Comparison of ENCODE assay signal across 11 mouse cellular contexts in the genomic region with DNA sequence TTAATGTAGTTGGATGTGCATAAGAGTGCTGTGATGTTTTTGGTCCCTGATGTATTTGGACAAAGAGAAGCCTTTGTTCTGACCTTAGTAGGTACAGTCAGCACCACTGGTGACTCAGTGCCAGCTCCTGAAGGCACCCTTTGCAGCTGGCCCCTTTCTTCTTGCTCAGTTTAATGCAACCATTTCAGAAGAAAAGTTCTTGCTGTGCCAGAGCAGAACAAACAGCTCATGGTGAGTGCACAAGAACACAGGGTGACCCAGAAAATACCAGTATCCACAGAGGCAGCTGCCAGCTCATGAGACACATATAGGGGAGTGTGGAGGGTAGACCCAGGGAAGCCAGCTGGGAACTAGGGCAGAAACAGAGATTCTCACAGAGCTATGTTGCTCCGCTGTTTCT. TPM values are rescaled to one million over a fixed set of nuclear protein-coding genes. Genes with fewer than 3 reads are reported as not detected.
DNase-seq lines count a peak whose midpoint lies in the region; ATAC-seq and TF ChIP-seq lines count a peak whose summit lies in the region.
"Had no signal": no experiment of that assay in that cellular context is flagged by ENCODE, and none has a peak within 500 bp of the region (broad histone marks: within the 10 kb centered on the region; RNA-seq: fewer than 3 reads in every experiment).

No protein-coding gene starts in this region.

- no peaks in the 10 kb centered on the region for H3K27me3 ChIP-seq in hindbrain, embryonic 16.5 days (replicated peaks; ENCODE audit: control insufficient read depth, insufficient read depth, low read length)
- H3K27me3 ChIP-seq: Patski had no signal

- no peak for TF ChIP-seq CTCF in brain, embryonic 14.5 days (IDR thresholded peaks at IDR 0.05; ENCODE audit: borderline replicate concordance, extremely low read depth, insufficient read depth, insufficient read length)

- peaks cover 7% of the 10 kb centered on the region; the same call in 1 of the 2 replicates for H3K36me3 ChIP-seq in hindbrain, embryonic 16.5 days (ENCODE audit: control insufficient read depth, insufficient read depth, low read length)

- no peak overlapping the region for H3K4me2 ChIP-seq in hindbrain, embryonic 16.5 days (ENCODE audit: low read length)

- peak; percentile 89 for ATAC-seq in hindbrain, embryonic 16.5 days
- ATAC-seq: Patski had no signal

- intact Hi-C loops in left cerebral cortex, postnatal 4 days (cut with DNase I), result no loop called here

- 68% methylated on average over 1 of the region's 1 CpGs for WGBS in hindbrain, embryonic 16.5 days

- DNase-seq in brain, embryonic 14.5 days (ENCODE audit: low read depth), result peak; percentile 83
- DNase-seq in cerebellum, adult 9-11 months, result peak; percentile 15
- peak; percentile 22 for DNase-seq in left cerebral cortex, postnatal 4 days
- no peak for DNase-seq in embryo, embryonic 11 days
- DNase-seq in adrenal gland, adult 8-10 months, result no peak
- DNase-seq in embryo, embryonic 10.5 days (ENCODE audit: low spot score), result no peak
- DNase-seq in adrenal gland, postnatal 14 days, result no peak
- DNase-seq: spleen, adult 18-20 months had no signal

- no peaks in the 10 kb centered on the region for H3K9me3 ChIP-seq in hindbrain, embryonic 16.5 days (ENCODE audit: control insufficient read depth, low read length)

- no peak for TF ChIP-seq POLR2A in brain, embryonic 14.5 days (IDR thresholded peaks at IDR 0.05; ENCODE audit: borderline replicate concordance, extremely low read depth, insufficient read depth, insufficient read length, poor library complexity, severe bottlenecking)

- no peaks in the 10 kb centered on the region for H3K4me1 ChIP-seq in hindbrain, embryonic 16.5 days (ENCODE audit: control insufficient read depth, insufficient read depth, low read depth, low read length)

- H3K9ac ChIP-seq in hindbrain, embryonic 16.5 days (ENCODE audit: low read depth, low read length), result no peak overlapping the region

- no peak overlapping the region for H3K4me3 ChIP-seq in hindbrain, embryonic 16.5 days (ENCODE audit: low read length)

- H3K27ac ChIP-seq in hindbrain, embryonic 16.5 days (ENCODE audit: low read depth, low read length), result no peak overlapping the region

RNA-seq across cellular contexts. Expression of a gene that starts 48.9 kb away (rescaled TPM):
- polyA plus RNA-seq in brain, embryonic 14.5 days (2012; rRNA removed), result 0.04 TPM in 1 of 2 replicates, not detected in the other
- 0.21 TPM in 1 of 2 replicates, not detected in the other for polyA plus RNA-seq in hindbrain, embryonic 16.5 days (2015; fragmentation: Nextera tagmentation; extraction: Ambion mirVana)
- under 1 TPM; 0.26 to 0.34 TPM for total RNA-seq in left cerebral cortex, postnatal 4 days (2021)
- total RNA-seq in adrenal gland, adult 8-10 months (2022), result not detected
- total RNA-seq in adrenal gland, postnatal 14 days (2021), result not detected in 2 replicates
- total RNA-seq: hematopoietic stem cell, adult 5-6 weeks had no signal
- polyA plus RNA-seq: Patski had no signal

Comparison
In these comparisons a context has a peak if more than half of its experiments do, and no peak if none do; other contexts are left out.
1. DNase-seq: peak in brain, embryonic 14.5 days (single experiment), cerebellum, adult 9-11 months (single experiment) and left cerebral cortex, postnatal 4 days (single experiment); none in embryo, embryonic 11 days (single experiment), adrenal gland, adult 8-10 months (single experiment), embryo, embryonic 10.5 days (single experiment) and adrenal gland, postnatal 14 days (single experiment).